Mouse (Mus musculus) heart, adult 8-10 months (tissue): ENCODE data around the gene Nupr1. TPM values are rescaled to one million over a fixed set of nuclear protein-coding genes. Genes with fewer than 3 reads are reported as not detected.
A peak's percentile ranks its signal among the peaks of the same experiment; 100 is the strongest.

ENCODE experiments used
- DNase-seq: peaks from one replicate; pipeline ENCODE4 v3.0.0; 2022; ENCODE audit warnings: low spot score
- microRNA-seq: library from miRNA; unstranded; fragments of <30 nt; microRNA quantifications from one replicate; pipeline ENCODE4 v1.2.0, GENCODE M21; 2022
- total RNA-seq, 4 experiments: library from RNA; stranded (reverse); gene quantifications; 2 replicates each; pipeline ENCODE4 v1.2.4; 2022

The Nupr1 gene
- total RNA-seq, 4 experiments from 2014 or later, result 3.5 to 5.3 (median 4.7) TPM

- no peak for DNase-seq
Measured at GRCm38 (mm10) chr7:126601896-126602295, 28.8 kb downstream of the Nupr1 start.

DNA sequence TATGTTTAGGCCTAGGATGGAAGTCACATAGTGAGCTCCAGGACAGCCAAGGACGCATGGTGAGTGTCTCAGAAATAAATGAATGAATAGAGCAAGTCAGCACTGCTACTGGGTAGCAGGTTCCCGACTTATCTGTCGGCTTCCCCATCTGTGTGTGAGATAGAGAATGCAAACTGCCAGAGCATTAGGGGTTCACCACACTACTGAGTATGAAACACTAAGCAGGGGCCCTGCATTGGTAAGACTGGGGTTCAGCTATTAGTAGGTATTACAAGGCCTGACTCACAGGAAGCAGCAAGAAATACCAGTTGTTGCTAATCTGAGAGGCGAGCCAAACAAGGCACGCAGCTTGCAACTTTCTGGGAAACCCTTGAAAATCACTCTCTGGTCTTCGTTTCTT lies 31.7 kb downstream of the Nupr1 start:
- DNase-seq, result no peak

DNA sequence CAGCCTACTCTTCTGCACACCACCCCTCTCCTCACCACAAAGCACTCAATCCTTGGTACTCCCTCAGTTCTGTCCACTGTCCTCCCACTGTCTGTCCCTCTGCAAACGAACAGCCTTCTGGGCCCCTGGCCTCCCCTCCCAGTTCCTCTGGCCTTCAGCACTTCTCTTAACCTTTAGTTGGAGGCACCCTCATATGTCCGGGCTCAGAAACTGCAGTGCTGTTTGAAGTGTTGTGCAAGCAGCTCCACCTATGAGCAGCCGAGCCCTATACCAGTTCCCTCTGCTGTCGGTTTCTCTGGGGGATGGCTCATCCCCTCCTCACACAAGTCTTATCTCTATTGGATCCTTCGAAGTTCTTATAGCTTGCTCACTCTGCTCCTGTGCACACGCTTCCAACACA lies 34.2 kb downstream of the Nupr1 start:
- no peak for DNase-seq

DNA sequence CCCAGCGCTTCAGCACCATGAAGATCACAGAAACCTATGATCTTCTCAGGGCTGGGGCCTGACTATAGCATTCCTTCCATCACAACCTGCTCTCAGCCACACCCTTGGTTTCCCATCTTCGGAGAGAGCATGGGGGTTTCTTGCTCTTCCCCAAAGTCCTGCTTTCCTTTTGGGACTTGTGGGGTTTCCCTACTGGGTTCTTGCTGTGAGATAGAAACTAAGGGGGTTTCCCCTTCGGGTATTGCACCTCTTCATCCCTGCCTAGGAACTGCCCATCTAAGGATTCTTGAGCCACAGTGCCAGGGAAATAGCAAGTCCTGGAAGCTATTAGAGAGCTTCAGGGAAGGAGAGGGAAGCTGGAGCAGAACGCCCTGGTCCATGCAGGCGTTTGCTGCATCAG lies 34.8 kb downstream of the Nupr1 start:
- DNase-seq, result no peak

DNA sequence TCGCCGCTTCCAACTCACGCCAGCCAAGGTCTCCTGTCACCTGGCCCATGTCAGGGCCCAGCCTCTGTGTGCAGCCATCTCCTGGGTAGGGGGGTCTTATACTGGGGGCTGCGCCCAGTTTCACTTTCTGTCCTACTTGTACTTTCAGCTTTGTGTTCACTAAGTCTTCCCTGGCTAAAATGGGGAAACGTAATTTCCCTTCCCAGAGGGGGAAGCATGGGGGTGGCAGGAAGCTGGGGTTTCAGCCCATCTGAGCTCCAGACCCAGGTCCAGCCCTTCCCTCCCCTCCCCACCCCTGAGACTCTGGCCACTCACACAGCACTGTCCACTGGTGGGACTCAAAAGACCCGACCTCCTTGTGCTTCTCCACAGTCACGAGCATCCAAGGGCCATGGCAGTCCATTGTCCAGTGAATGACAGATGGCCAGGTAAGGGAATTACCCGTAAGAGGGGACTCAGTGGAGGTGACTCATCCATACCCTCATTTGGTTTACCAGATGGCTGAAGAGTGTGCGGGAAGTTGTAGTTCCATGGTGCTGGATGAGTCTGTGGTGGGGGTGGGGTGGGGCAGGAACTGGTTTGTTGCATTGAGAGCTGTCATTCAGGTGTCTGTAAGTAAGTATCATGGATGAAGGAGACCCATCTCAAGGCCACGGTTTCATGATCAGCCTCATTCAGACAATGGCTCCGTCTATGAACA lies 35.6 kb downstream of the Nupr1 start, which contains the start of gene Il27:
Il27 (minus strand) TSS at position 80 of the 700 bp plus-strand sequence.
- no peak for DNase-seq

DNA sequence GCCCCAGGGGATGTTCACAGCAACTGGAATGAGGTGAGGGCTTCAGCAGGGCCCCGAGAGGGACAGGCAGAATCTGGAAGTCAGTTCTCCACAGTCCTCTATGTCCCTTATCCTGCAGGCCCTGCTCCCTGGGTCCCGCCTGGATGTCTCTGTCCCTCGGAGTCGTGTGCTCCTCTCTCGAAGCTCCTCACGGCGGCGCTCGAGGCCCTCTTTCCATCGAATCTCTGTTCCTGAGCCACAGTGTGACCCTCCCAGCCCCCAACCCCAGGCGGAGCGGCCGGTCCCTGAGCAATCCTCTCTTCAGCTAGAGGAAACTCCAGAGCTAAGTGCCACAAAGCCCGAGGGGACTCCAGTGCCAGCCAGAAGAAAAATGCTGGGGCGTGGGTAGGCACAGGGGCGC lies 42.9 kb downstream of the Nupr1 start:
- no peak for DNase-seq

DNA sequence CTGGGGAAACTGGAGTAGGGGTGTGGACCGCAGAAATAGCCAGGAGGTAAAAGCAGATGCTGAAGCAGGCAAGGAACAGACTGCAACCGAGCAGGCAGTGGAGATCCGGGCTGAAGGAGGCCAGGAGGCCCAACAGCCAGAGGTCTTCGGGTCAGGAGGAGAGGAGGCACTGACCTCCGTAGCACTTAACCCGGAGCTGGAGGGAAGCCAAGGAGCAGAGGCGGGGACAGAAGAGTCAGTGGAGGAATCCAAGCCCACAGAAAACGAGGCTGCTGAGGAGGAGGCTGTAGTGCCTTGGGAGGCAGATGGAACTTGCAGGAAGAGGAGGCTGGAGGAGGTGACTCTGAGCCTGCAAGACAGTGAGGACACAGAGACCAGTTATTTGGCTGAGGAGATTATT lies 43.8 kb downstream of the Nupr1 start:
- peak; percentile 36 for DNase-seq

DNA sequence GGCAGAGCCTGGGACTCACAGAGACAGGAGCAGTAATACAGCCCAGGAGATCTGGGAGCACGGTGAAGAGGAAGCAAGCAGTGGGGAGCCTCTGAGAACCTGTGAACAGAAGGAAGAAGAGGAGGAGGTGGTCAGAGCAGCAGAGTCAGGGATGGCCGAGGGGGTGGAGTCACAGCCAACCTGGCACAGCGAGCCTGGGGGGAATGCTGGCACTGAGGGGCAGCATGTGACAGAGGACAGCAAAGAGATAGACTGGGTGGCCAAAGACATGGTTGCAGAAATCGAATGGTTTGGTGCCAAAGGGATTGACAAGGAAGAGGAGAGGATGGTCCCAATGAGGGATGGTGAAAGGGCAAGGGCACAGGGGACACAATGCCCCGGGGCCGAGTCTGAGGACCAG lies 44.9 kb downstream of the Nupr1 start, which contains the start of gene Cln3:
Cln3 (minus strand) TSS at position 101 of the 400 bp plus-strand sequence.
- DNase-seq, result no peak

DNA sequence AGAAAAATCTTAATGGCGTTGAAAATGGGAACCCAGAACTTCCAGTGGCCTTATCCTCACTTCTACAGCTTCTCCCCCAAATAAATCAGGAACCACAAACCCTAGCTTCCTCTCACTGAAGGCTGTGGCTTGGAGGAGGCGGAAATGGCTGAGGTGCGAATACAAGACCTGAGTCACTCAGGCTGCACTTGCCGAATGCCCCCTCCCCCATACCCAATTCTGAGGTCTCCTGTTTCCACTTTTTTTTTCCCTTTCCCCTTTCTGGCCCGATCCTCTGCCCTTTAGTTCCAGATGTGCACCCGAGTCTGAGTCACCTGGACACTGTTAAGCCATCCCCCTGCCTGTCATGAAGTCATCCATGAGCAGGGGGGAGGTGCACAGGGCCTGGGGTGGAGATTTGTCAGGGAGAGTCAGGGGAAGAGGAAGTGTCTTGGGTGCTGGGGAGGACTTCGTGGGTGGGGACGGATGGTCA lies 46.1 kb downstream of the Nupr1 start, which contains the start of gene Apobr:
Apobr (plus strand) TSS at position 437 of the 472 bp plus-strand sequence.
- no peak for DNase-seq

GRCm38 (mm10) chr7:126583761-126584160 lies 46.9 kb downstream of the Nupr1 start:
- no peak for DNase-seq

DNA sequence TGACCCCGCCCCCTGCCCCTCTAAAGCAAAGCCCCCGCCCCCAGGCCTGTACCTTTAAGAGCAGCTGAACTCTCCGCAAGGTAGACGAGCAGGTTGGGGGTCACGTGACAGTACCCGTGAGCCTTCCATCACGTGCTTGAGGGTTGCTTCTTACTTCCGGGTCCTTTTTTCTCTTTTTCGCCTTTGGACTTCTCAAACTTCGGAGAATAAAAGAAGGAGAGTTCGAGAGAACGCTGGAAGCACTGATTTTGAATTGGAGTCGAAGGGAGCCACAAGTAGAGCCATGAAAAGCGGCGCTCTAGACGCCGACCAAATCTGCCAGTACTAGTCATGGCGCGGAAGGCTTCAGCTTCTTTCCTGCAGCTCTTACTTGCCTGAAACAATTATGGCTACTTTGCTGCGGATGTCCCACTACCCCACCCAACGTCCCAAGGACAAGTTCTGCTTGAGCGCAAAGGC lies 47.4 kb downstream of the Nupr1 start:
- peak; percentile 84 for DNase-seq

- no peak for DNase-seq
Measured at GRCm38 (mm10) chr7:126582759-126583158, 47.9 kb downstream of the Nupr1 start.

- no peak for DNase-seq
Measured at GRCm38 (mm10) chr7:126581661-126582060, 49.0 kb downstream of the Nupr1 start.

- DNase-seq, result peak; percentile 33
Measured at GRCm38 (mm10) chr7:126579172-126579571, 51.5 kb downstream of the Nupr1 start.

DNA sequence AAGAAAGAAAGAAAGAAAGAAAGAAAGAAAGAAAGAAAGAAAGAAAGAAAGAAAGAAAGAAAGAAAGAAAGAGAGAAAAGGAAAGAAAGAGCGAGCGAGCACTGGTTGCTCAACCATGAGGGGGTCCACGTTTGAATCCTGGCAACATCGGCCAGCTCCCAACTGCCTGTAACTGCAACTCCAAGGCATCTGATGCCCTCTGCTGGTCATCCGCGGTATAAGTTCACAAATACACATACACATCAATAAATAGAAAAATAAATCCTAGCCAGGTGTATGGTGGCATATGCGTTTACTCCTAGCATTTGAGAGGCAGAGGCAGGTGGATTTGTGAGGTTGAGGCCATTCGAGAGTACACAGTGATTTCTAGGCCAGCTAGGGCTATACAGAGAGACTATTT lies 53.7 kb downstream of the Nupr1 start:
- DNase-seq, result no peak

Small RNA genes lying within 50 kb of the gene (microRNA-seq; reads per million reads assigned to microRNA genes)
- not detected for gene Mir7059

Other genes starting within 250 kb of the Nupr1 start
- gene Nfatc2ip, start 234.1 kb downstream of the Nupr1 start, total RNA-seq, result 1 to 10 TPM; 3.1 to 6.2 (median 3.9) TPM
- 1 to 10 TPM in 1 of 4 experiments, under 1 TPM in 3; 0.19 to 1.4 (median 0.50) TPM for gene Cd19, start 216.0 kb downstream of the Nupr1 start, total RNA-seq
- gene Rabep2, start 202.1 kb downstream of the Nupr1 start, total RNA-seq, result 1 to 10 TPM; 5.9 to 9.9 (median 6.0) TPM
- gene Atp2a1, start 167.8 kb downstream of the Nupr1 start, total RNA-seq, result 10 to 100 TPM in 1 of 4 experiments, 1 to 10 TPM in 3; 6.8 to 12.2 (median 8.8) TPM
- gene Sh2b1, start 155.4 kb downstream of the Nupr1 start, total RNA-seq, result 10 to 100 TPM; 38.6 to 46.6 (median 44.3) TPM
- gene Tufm, start 143.5 kb downstream of the Nupr1 start, total RNA-seq, result 100 to 1,000 TPM; 288 to 326 (median 304) TPM
- 10 to 100 TPM; 30.7 to 39.3 (median 35.2) TPM for gene Atxn2l, start 127.4 kb downstream of the Nupr1 start, total RNA-seq
- 100 to 1,000 TPM; 141 to 155 (median 143) TPM for gene Eif3c, start 64.5 kb downstream of the Nupr1 start, total RNA-seq
- gene Apobr, start 45.9 kb downstream of the Nupr1 start, total RNA-seq, result 1 to 10 TPM in 2 of 4 experiments, under 1 TPM in 2; 0.44 to 1.9 (median 0.75) TPM
- 10 to 100 TPM; 12.9 to 15.6 (median 14.1) TPM for gene Cln3, start 45.0 kb downstream of the Nupr1 start, total RNA-seq
- not detected for gene Il27, start 35.9 kb downstream of the Nupr1 start, total RNA-seq
- gene Sgf29, start 18.4 kb upstream of the Nupr1 start, total RNA-seq, result 10 to 100 TPM; 21.6 to 26.2 (median 24.9) TPM
- gene Sult1a1, start 45.6 kb upstream of the Nupr1 start, total RNA-seq, result 10 to 100 TPM; 18.6 to 38.7 (median 31.5) TPM
- gene Bola2, start 64.5 kb upstream of the Nupr1 start, total RNA-seq, result 10 to 100 TPM; 52.4 to 70.4 (median 56.4) TPM
- gene Slx1b, start 64.9 kb upstream of the Nupr1 start, total RNA-seq, result 1 to 10 TPM; 3.2 to 6.2 (median 5.4) TPM
- gene Coro1a, start 76.9 kb upstream of the Nupr1 start, total RNA-seq, result 10 to 100 TPM in 1 of 4 experiments, 1 to 10 TPM in 3; 4.9 to 10.0 (median 6.2) TPM
- gene Mapk3, start 128.7 kb upstream of the Nupr1 start, total RNA-seq, result 10 to 100 TPM; 46.5 to 52.3 (median 50.4) TPM
- gene Gdpd3, start 135.5 kb upstream of the Nupr1 start, total RNA-seq, result 1 to 10 TPM; 1.3 to 2.2 (median 1.8) TPM
- gene Ypel3, start 146.1 kb upstream of the Nupr1 start, total RNA-seq, result 10 to 100 TPM; 46.6 to 99.6 (median 72.6) TPM
- gene Tbx6, start 150.6 kb upstream of the Nupr1 start, total RNA-seq, result under 1 TPM; 0.40 to 0.49 (median 0.42) TPM
- gene Ppp4c, start 161.6 kb upstream of the Nupr1 start, total RNA-seq, result 10 to 100 TPM; 32.7 to 36.8 (median 34.5) TPM
- gene Fam57b, start 166.8 kb upstream of the Nupr1 start, total RNA-seq, result 10 to 100 TPM in 1 of 4 experiments, 1 to 10 TPM in 3; 6.9 to 10.1 (median 8.0) TPM
- not detected for gene 4930451I11Rik, start 200.8 kb upstream of the Nupr1 start, total RNA-seq
- gene Doc2a, start 216.6 kb upstream of the Nupr1 start, total RNA-seq, result not detected
- 1 to 10 TPM; 4.8 to 9.6 (median 6.4) TPM for gene Hirip3, start 231.1 kb upstream of the Nupr1 start, total RNA-seq
- 10 to 100 TPM; 18.3 to 23.9 (median 21.3) TPM for gene Ino80e, start 231.5 kb upstream of the Nupr1 start, total RNA-seq